15 mouse cellular contexts compared by ENCODE assay signal in the genomic region with DNA sequence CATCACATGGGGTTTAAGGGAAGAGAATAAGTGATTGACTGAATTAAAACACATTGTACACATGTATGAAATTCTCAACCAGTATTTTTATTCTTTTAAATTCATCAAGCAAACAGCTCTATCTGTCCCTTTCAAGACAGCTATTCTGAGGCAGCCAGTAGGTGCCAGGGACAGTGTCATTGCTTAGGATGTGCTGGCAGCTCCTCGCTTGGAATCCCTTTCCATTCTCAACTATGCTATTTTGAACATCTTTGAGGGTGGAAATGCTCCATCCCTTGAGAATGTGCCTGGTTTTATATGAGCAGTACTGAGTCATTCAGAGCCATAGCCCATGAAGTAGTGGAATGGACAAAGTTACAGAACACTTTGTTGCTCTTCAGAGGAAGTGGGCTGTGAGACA.
"Had no signal": no experiment of that assay in that cellular context is flagged by ENCODE, and none has a peak within 500 bp of the region (broad histone marks: within the 10 kb centered on the region; RNA-seq: fewer than 3 reads in every experiment).

No protein-coding gene starts in this region.

- H3K36me3 ChIP-seq: limb, embryonic 12.5 days; liver, embryonic 13.5 days; midbrain, embryonic 12.5 days; neural tube, embryonic 13.5 days had no signal

- ATAC-seq: intestine, postnatal 0 days; liver, postnatal 0 days; midbrain, embryonic 16.5 days had no signal

- H3K4me3 ChIP-seq: layer of hippocampus, adult 2 months; limb, embryonic 12.5 days; liver, embryonic 13.5 days; midbrain, embryonic 12.5 days; neural tube, embryonic 13.5 days had no signal

- H3K4me2 ChIP-seq: limb, embryonic 12.5 days; liver, embryonic 13.5 days; midbrain, embryonic 12.5 days; neural tube, embryonic 13.5 days had no signal

- H3K27me3 ChIP-seq: limb, embryonic 12.5 days; liver, embryonic 13.5 days; midbrain, embryonic 12.5 days; neural tube, embryonic 13.5 days had no signal

- DNase-seq: kidney, adult 8-10 months; kidney, postnatal 4 days; liver; liver, embryonic 13.5 days; liver, postnatal 0 days; thymus, adult 18-20 months; thymus, postnatal 14 days had no signal

- H3K9me3 ChIP-seq: limb, embryonic 12.5 days; liver, embryonic 13.5 days; midbrain, embryonic 12.5 days; neural tube, embryonic 13.5 days had no signal

- H3K27ac ChIP-seq: kidney, postnatal 0 days; layer of hippocampus, adult 2 months; limb, embryonic 12.5 days; liver, embryonic 13.5 days; midbrain, embryonic 12.5 days; neural tube, embryonic 13.5 days; stomach, postnatal 0 days had no signal

- H3K4me1 ChIP-seq: limb, embryonic 12.5 days; liver, embryonic 13.5 days; midbrain, embryonic 12.5 days; neural tube, embryonic 13.5 days had no signal

- H3K9ac ChIP-seq: limb, embryonic 12.5 days; liver, embryonic 13.5 days; liver, postnatal 0 days; midbrain, embryonic 12.5 days; neural tube, embryonic 13.5 days had no signal
